Mouse (Mus musculus) E14TG2a.4 (cell line): ENCODE measurements around the gene Rrp1.

Experiments
- H3K27me3 ChIP-seq: 2 replicates; pipeline ENCODE4 v1.6.1; 2014; ENCODE audit warnings: low read length, control low read depth; ENCODE audit not compliant: insufficient read depth
- H3K36me3 ChIP-seq: 2 replicates; pipeline ENCODE4 v1.6.1; 2014; ENCODE audit warnings: low read length, control low read depth; ENCODE audit not compliant: insufficient read depth
- H3K4me1 ChIP-seq: replicated peaks from 2 replicates; pipeline ENCODE4 v1.6.1; 2014; ENCODE audit warnings: low read depth, low read length, control low read depth
- H3K4me3 ChIP-seq: replicated peaks from 2 replicates; pipeline ENCODE4 v1.5.1; 2014; ENCODE audit warnings: mild to moderate bottlenecking, low read length
- H3K9me3 ChIP-seq: 2 replicates; pipeline ENCODE4 v1.6.1; 2014; ENCODE audit warnings: low read length, control low read depth
- CTCF ChIP-seq: conservative IDR thresholded peaks from 2 replicates; pipeline ENCODE4 v1.5.1; 2014; ENCODE audit warnings: low read length
- NANOG ChIP-seq: IDR thresholded peaks from 2 replicates; pipeline ENCODE4 v1.6.1; 2014; ENCODE audit warnings: borderline replicate concordance, low read length, mixed read lengths
- POU5F1 ChIP-seq: IDR thresholded peaks from 2 replicates; pipeline ENCODE4 v1.6.1; 2014; ENCODE audit warnings: low read length, borderline replicate concordance

The Rrp1 gene

DNA sequence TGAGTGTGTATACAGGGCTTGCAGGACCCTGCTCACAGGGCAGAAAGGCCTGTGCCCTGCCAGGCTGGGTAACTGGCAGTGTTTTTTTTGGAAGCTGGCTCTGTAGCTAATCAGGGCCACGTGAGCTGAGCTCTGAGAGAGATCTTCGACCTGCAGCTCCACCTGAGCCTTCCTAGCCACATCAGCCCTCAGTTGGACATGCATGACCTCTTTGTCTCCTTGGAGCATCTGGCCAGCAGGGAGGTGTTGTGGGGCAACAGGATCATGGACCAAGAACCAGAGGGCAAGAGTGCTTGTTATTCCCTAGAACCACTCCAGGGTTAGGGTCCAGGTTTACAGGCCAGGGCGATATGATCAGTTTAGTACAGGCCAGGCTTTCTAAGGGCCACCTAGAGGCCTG is 34.6 kb upstream of the Rrp1 start:
- Histone ChIP-seq H3K4me1 (peaks cover 2% of the 10 kb centered on the region), H3K36me3 (peaks cover 90% of the 10 kb centered on the region), H3K27me3 (no peaks in the 10 kb centered on the region), H3K9me3 (no peaks in the 10 kb centered on the region), H3K4me3 (no peak overlapping the region)
- TF ChIP-seq CTCF (no peak), NANOG (no peak), POU5F1 (no peak)

DNA sequence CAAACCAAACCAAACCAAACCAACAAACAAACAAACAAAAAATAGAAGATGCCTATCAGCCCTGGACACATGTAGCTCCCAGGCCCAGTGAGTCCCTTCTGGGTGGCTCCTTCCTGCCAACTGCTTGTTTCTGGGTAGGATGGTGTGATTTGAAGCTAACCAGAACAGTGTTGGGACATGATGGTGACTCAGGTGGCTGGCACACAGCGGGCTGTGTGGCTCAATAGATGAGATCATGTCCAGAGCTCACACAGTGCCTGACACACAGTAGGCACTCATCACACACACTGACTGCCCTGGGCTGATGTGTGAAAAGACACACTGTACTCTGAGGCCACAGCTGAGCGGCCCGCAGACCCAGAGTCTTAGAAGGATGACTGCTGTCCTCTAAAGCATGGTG is 33.4 kb upstream of the Rrp1 start:
- Histone ChIP-seq H3K4me3 (no peak overlapping the region), H3K27me3 (no peaks in the 10 kb centered on the region), H3K4me1 (peaks cover 12% of the 10 kb centered on the region), H3K9me3 (no peaks in the 10 kb centered on the region), H3K36me3 (peaks cover 98% of the 10 kb centered on the region)
- no peak for TF ChIP-seq POU5F1
- no peak for TF ChIP-seq CTCF
- TF ChIP-seq NANOG = no peak

DNA sequence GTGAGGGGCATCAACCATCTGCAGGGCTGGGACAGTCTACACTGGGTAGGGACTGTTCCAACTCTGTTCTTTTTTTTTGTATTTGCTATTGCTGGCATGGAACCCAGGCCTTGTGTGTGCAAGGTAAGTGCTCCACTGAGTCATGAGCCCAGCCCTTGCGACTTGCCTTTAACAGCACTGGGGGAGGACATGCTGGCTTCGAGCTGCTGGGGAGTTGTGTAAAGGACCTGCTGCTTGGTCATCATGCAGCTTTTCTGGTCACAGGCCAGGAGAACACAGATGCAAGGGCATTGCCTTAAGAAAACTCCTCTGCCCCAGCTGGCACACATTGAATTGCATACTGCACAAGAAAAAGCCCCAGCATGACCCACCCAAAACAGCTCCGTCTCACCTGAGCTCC is 29.4 kb upstream of the Rrp1 start:
- Histone ChIP-seq H3K9me3 (no peaks in the 10 kb centered on the region), H3K36me3 (peaks cover 77% of the 10 kb centered on the region), H3K4me3 (no peak overlapping the region), H3K27me3 (no peaks in the 10 kb centered on the region), H3K4me1 (peaks cover 33% of the 10 kb centered on the region)
- no peak for TF ChIP-seq CTCF
- TF ChIP-seq POU5F1 = no peak
- no peak for TF ChIP-seq NANOG

DNA sequence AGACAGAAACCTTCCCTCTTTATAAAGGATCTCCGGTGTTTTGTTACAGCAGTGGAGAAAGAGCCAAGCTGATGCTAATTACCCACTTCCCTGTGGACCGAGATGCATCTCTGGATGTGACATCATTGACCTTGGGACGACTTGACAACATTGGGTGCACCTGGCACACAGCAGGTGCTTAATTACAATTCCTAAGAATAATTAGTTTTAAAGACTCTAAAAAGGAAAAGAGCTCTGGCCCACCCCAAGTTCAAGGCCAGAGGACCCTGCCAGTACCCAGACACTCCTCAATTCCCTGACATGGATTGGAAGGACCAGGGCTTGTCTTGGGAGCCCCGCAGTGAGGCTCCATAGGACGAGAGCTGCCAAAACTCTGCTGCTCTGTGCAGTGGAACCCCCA is 28.8 kb upstream of the Rrp1 start:
- TF ChIP-seq CTCF (no peak), NANOG (0 out of 2 replicates have a peak, but pooled peaks have one; percentile 23)
- H3K9me3 ChIP-seq = no peaks in the 10 kb centered on the region
- H3K4me1 ChIP-seq = peaks cover 34% of the 10 kb centered on the region
- no peaks in the 10 kb centered on the region for H3K27me3 ChIP-seq
- no peak overlapping the region for H3K4me3 ChIP-seq
- peaks cover 70% of the 10 kb centered on the region for H3K36me3 ChIP-seq

DNA sequence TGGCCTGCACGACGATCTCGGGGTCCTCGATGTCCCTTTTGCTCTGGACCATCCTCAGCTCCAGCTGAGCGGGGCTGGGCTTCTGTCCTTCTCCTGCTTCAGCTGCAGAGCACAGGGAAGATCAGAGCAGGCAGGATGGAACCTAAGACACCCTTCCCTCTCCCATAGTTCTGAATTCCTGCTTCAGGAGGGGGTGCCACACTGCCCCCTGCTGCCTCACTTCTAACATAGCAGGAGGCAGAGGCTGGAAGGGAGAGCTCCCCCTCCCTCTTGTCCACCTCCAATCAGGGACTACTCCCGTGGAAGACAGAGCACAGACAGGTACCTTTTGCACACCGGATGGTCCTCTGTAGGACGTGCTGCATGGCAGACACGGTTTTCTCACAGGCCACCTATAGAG is 28.0 kb upstream of the Rrp1 start:
- Histone ChIP-seq H3K4me3 (no peak overlapping the region), H3K9me3 (no peaks in the 10 kb centered on the region), H3K27me3 (no peaks in the 10 kb centered on the region), H3K36me3 (peaks cover 62% of the 10 kb centered on the region), H3K4me1 (peaks cover 34% of the 10 kb centered on the region)
- TF ChIP-seq CTCF = peak; percentile 83
- no peak for TF ChIP-seq NANOG

DNA sequence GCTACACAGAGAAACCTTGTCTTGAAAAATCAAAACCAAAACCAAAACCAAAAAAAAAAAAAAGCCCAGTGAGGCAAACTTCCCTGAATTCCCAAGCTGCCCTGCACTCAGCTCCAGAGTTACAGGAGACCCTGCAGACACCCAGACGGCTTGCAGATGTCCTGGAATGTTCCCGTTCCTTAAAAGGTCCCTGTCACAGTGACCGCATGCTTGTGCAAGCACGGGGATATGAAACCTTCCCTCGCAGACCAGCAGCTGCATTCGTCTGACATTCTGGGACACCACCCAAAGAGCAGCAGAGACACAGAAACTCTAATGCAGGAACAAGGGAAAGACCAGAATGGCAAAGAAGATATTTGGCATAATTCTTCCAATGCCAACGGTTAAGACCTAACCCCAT is 27.1 kb upstream of the Rrp1 start:
- Histone ChIP-seq H3K9me3 (no peaks in the 10 kb centered on the region), H3K36me3 (peaks cover 54% of the 10 kb centered on the region)

DNA sequence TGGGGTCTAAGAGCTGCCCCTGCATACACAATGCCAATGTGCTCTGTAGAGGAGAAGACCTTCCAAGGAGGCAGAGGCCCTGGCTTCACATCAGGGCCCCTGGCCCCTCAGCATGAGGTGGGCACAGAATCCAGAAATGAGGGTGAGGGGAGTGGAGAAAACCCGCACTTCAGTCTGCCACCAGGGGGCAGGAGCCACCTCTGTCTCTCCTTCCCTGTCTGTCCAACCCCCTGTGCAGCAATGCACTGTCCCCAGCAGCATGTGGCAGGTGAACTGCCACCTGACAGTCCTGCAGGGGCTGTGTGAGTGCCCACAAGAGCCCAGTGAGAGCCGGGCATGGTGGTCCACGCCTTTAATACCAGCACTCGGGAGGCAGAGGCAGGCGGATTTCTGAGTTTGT is 26.7 kb upstream of the Rrp1 start:
- H3K27me3 ChIP-seq = peaks cover 5% of the 10 kb centered on the region; the same call in 1 of the 2 replicates
- no peak overlapping the region for H3K4me3 ChIP-seq
- TF ChIP-seq CTCF (peak; percentile 71), NANOG (no peak)
- H3K4me1 ChIP-seq = peaks cover 34% of the 10 kb centered on the region
- H3K9me3 ChIP-seq = no peaks in the 10 kb centered on the region
- peaks cover 50% of the 10 kb centered on the region for H3K36me3 ChIP-seq

More for the DNA sequence above, 27.1 kb upstream of the Rrp1 start:
- Histone ChIP-seq H3K4me3 (no peak overlapping the region), H3K27me3 (peaks cover 4% of the 10 kb centered on the region; the same call in 1 of the 2 replicates), H3K4me1 (peaks cover 34% of the 10 kb centered on the region)
- no peak for TF ChIP-seq CTCF

DNA sequence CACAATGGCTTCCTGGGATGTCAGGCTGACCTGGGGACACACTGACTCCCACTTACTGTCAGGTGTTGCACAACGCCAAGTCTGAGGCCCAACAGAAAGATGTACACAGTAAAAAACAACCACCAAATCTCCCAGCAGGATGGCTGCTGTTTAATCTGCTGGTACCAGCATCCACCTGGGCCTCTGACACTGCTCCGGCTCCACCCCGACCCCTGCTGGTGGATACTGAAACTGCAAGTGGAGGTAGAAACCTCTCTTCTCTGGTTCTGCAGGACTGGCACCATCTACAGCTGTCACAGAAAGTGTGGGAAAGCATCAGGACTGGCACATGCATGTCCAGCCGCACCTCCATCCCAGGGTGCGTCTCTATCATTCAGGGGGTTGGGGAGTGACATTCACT is 25.3 kb upstream of the Rrp1 start:
- H3K27me3 ChIP-seq = peaks cover 9% of the 10 kb centered on the region; the same call in 1 of the 2 replicates
- TF ChIP-seq CTCF (peak; percentile 97), POU5F1 (no peak), NANOG (no peak)
- peaks cover 37% of the 10 kb centered on the region for H3K4me1 ChIP-seq
- no peaks in the 10 kb centered on the region for H3K9me3 ChIP-seq
- no peak overlapping the region for H3K4me3 ChIP-seq
- peaks cover 36% of the 10 kb centered on the region for H3K36me3 ChIP-seq

DNA sequence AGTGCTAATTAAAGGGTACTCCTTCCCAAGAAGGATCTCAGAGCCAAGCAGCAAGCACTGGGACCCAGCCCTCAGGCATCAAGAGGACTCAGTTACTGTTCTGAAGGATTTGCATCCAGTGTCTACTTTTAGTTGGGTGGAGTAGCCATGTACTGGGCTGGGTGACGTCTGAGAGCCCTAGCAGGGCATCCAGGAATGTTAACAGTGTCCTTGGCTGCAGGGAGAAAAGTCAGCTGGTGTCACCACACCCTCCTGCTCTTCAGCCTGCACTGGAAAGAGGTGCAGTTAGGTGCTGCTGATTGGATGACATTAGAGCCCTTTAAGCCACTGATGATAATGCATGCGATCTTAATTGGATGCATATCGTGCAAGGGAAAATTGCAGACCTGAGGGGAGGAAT is 20.0 kb upstream of the Rrp1 start:
- Histone ChIP-seq H3K4me1 (peaks cover 33% of the 10 kb centered on the region), H3K36me3 (peaks cover 8% of the 10 kb centered on the region), H3K27me3 (peaks cover 9% of the 10 kb centered on the region; the same call in 1 of the 2 replicates), H3K9me3 (no peaks in the 10 kb centered on the region), H3K4me3 (no peak overlapping the region)
- TF ChIP-seq CTCF (no peak), POU5F1 (no peak), NANOG (no peak)
